Mouse (Mus musculus): ENCODE results near the gene Gpr45. TPM values are rescaled to one million over a fixed set of nuclear protein-coding genes. Genes with fewer than 3 reads are reported as not detected.
A peak's percentile ranks its signal among the peaks of the same experiment; 100 is the strongest.
"Not testable (repeated sequence)": the region's sequence is repeated elsewhere in the genome, so short reads cannot be mapped to it uniquely, and the experiment has no call there.

Gene Gpr45
- polyA plus RNA-seq, 1 experiment, result not detected

- H3K27me3 ChIP-seq (ENCODE audit: control insufficient read depth), result peaks cover 22% of the 10 kb centered on the region
- TF ChIP-seq TAL1 (IDR thresholded peaks at IDR 0.05; ENCODE audit: low read length) (no peak), GATA1 (IDR thresholded peaks at IDR 0.05; ENCODE audit: low read length) (no peak)
Measured at GRCm38 (mm10) chr1:42948486-42948885, 4.2 kb upstream of the Gpr45 start.

GRCm38 (mm10) chr1:42953482-42953822, 780 bp downstream of the Gpr45 start:
- TF ChIP-seq GATA1 (IDR thresholded peaks at IDR 0.05; ENCODE audit: low read length) (no peak), TAL1 (IDR thresholded peaks at IDR 0.05; ENCODE audit: low read length) (no peak)
- H3K27me3 ChIP-seq (ENCODE audit: control insufficient read depth), result peaks cover 37% of the 10 kb centered on the region
- no peaks in the 10 kb centered on the region for H3K4me1 ChIP-seq (ENCODE audit: control insufficient read depth)
- peak overlapping the region; percentile 24 for H3K4me3 ChIP-seq (replicated peaks)
- H3K9me3 ChIP-seq (ENCODE audit: control insufficient read depth, low read length), result no peaks in the 10 kb centered on the region
- H3K36me3 ChIP-seq (ENCODE audit: control insufficient read depth), result no peaks in the 10 kb centered on the region

More at GRCm38 (mm10) chr1:42948486-42948885, 4.2 kb upstream of the Gpr45 start:
- no peaks in the 10 kb centered on the region for H3K9me3 ChIP-seq (ENCODE audit: control insufficient read depth, low read length)
- no peaks in the 10 kb centered on the region for H3K4me1 ChIP-seq (ENCODE audit: control insufficient read depth)
- H3K4me3 ChIP-seq (replicated peaks), result no peak overlapping the region
- H3K36me3 ChIP-seq (ENCODE audit: control insufficient read depth), result no peaks in the 10 kb centered on the region

GRCm38 (mm10) chr1:42956828-42957227, 4.2 kb downstream of the Gpr45 start:
- Histone ChIP-seq H3K9me3 (ENCODE audit: control insufficient read depth, low read length) (no peaks in the 10 kb centered on the region), H3K4me1 (ENCODE audit: control insufficient read depth) (no peaks in the 10 kb centered on the region), H3K27me3 (ENCODE audit: control insufficient read depth) (peaks cover 31% of the 10 kb centered on the region), H3K4me3 (replicated peaks) (no peak overlapping the region), H3K36me3 (ENCODE audit: control insufficient read depth) (no peaks in the 10 kb centered on the region)
- TF ChIP-seq TAL1 (IDR thresholded peaks at IDR 0.05; ENCODE audit: low read length), result no peak

- no peaks in the 10 kb centered on the region for H3K9me3 ChIP-seq (ENCODE audit: control insufficient read depth, low read length)
- TF ChIP-seq TAL1 (IDR thresholded peaks at IDR 0.05; ENCODE audit: low read length), result no peak
- no peak for TF ChIP-seq GATA1 (IDR thresholded peaks at IDR 0.05; ENCODE audit: low read length)
- no peaks in the 10 kb centered on the region for H3K36me3 ChIP-seq (ENCODE audit: control insufficient read depth)
- H3K4me3 ChIP-seq (replicated peaks), result no peak overlapping the region
- no peaks in the 10 kb centered on the region for H3K4me1 ChIP-seq (ENCODE audit: control insufficient read depth)
- no peaks in the 10 kb centered on the region for H3K27me3 ChIP-seq (ENCODE audit: control insufficient read depth)
Measured at GRCm38 (mm10) chr1:42983082-42983771, 30.6 kb downstream of the Gpr45 start.

GRCm38 (mm10) chr1:42984119-42984518, 31.4 kb downstream of the Gpr45 start:
- no peak for TF ChIP-seq TAL1 (IDR thresholded peaks at IDR 0.05; ENCODE audit: low read length)
- TF ChIP-seq GATA1 (IDR thresholded peaks at IDR 0.05; ENCODE audit: low read length), result no peak
- Histone ChIP-seq H3K27me3 (ENCODE audit: control insufficient read depth) (no peaks in the 10 kb centered on the region), H3K4me3 (replicated peaks) (no peak overlapping the region), H3K4me1 (ENCODE audit: control insufficient read depth) (no peaks in the 10 kb centered on the region), H3K9me3 (ENCODE audit: control insufficient read depth, low read length) (no peaks in the 10 kb centered on the region), H3K36me3 (ENCODE audit: control insufficient read depth) (no peaks in the 10 kb centered on the region)

DNA sequence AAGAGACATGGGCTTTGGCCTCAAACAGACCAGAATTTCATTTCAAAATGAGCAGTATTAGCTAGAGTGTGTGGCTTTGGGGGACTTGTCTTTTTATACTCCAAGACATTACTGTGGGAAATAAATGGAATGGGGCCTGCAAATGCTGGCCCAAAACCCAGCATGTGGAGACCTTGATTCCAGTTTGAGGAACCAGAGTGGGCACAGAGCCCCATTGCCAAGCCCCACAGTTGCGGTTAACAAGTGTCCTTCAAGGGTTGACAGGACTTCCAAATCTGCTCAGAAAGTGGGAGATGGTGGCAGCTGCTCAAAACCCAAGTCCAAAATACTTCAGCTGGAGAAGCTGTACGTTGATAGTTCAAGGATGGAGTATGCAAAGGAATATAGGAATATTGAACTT, 36.3 kb downstream of the Gpr45 start:
- TF ChIP-seq GATA1 (IDR thresholded peaks at IDR 0.05; ENCODE audit: low read length) (no peak), TAL1 (IDR thresholded peaks at IDR 0.05; ENCODE audit: low read length) (no peak)
- Histone ChIP-seq H3K27me3 (ENCODE audit: control insufficient read depth) (no peaks in the 10 kb centered on the region), H3K4me1 (ENCODE audit: control insufficient read depth) (no peaks in the 10 kb centered on the region), H3K36me3 (ENCODE audit: control insufficient read depth) (no peaks in the 10 kb centered on the region), H3K9me3 (ENCODE audit: control insufficient read depth, low read length) (no peaks in the 10 kb centered on the region; the same call in 1 of the 2 replicates), H3K4me3 (replicated peaks) (no peak overlapping the region)

DNA sequence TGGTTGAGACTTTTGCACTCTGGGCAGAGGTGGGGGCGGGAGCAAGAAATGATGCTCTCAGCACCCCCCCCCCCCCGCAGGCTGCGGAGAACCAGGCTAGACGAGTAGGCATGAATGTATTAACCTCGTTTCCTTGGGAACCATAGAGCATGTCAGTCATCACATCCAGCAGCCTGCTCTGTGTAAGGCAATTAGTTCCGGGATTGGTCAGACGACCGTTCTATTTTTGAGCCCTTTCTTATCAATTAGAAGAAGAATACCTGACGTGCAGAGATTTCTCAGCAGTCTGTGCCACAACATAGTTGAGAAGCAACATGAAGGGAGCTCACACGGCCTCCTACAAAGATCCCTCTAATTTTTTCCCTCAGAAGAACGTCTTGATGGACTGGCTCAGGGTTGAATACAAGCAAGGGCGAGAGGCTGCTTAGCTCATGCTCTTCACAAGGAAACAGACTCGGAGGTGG, 53.4 kb downstream of the Gpr45 start:
- TF ChIP-seq TAL1 (IDR thresholded peaks at IDR 0.05; ENCODE audit: low read length), result no peak
- no peak for TF ChIP-seq GATA1 (IDR thresholded peaks at IDR 0.05; ENCODE audit: low read length)
- no peak overlapping the region for H3K4me3 ChIP-seq (replicated peaks)
- no peaks in the 10 kb centered on the region for H3K36me3 ChIP-seq (ENCODE audit: control insufficient read depth)
- H3K9me3 ChIP-seq (ENCODE audit: control insufficient read depth, low read length), result no peaks in the 10 kb centered on the region
- no peaks in the 10 kb centered on the region for H3K27me3 ChIP-seq (ENCODE audit: control insufficient read depth)
- no peaks in the 10 kb centered on the region for H3K4me1 ChIP-seq (ENCODE audit: control insufficient read depth)

DNA sequence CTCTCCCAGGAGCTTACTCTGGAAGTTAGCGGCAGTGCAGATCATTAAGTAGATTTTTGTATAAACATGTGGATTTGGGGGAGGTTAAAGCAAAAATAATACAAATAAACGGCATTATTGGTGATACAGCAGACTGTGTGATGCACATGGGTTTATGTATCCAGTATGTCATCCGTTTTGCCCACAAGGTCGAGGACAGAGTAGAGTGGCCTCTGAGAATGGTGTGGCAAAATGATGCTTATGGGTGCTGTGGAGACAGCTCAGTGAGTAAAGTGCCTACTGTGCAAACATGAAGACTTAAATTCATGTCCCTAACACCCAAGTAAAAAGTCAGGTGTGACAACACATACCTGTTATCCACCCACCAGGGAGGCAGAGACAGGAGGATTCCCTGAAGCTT, 53.9 kb downstream of the Gpr45 start:
- TF ChIP-seq TAL1 (IDR thresholded peaks at IDR 0.05; ENCODE audit: low read length) (no peak), GATA1 (IDR thresholded peaks at IDR 0.05; ENCODE audit: low read length) (no peak)
- H3K36me3 ChIP-seq (ENCODE audit: control insufficient read depth), result no peaks in the 10 kb centered on the region
- H3K4me3 ChIP-seq (replicated peaks), result no peak overlapping the region
- H3K27me3 ChIP-seq (ENCODE audit: control insufficient read depth), result no peaks in the 10 kb centered on the region
- H3K9me3 ChIP-seq (ENCODE audit: control insufficient read depth, low read length), result no peaks in the 10 kb centered on the region
- H3K4me1 ChIP-seq (ENCODE audit: control insufficient read depth), result no peaks in the 10 kb centered on the region

GRCm38 (mm10) chr1:43010461-43010860, 57.8 kb downstream of the Gpr45 start:
- Histone ChIP-seq H3K27me3 (ENCODE audit: control insufficient read depth) (no peaks in the 10 kb centered on the region), H3K4me1 (ENCODE audit: control insufficient read depth) (no peaks in the 10 kb centered on the region), H3K36me3 (ENCODE audit: control insufficient read depth) (no peaks in the 10 kb centered on the region), H3K4me3 (replicated peaks) (no peak overlapping the region), H3K9me3 (ENCODE audit: control insufficient read depth, low read length) (no peaks in the 10 kb centered on the region)
- no peak for TF ChIP-seq GATA1 (IDR thresholded peaks at IDR 0.05; ENCODE audit: low read length)
- no peak for TF ChIP-seq TAL1 (IDR thresholded peaks at IDR 0.05; ENCODE audit: low read length)

DNA sequence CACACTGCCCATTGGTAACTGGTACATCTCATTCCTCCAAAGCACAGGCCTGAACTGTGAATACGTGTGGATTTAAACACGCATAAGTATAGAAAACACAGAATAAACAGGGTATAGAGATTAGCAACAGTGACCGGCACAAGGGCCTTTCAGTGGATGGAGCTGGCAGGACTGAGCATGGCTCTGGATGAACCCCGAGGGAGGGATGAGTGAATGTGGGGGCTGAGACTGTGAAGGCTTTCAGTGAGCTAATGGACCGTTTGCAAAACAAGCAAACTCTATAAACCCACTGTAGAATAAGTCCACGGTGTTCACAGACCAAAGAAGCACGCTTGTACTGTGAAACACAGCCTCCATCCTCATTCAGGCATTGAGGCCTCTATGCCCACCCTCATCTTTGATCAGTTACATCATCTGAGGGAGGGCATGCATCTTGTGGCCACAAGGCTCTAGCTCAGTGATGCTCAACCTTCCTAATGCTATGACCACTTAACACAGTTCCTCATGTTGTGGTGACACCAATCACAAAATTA, 62.5 kb downstream of the Gpr45 start:
- not testable (repeated sequence) for H3K4me3 ChIP-seq (replicated peaks); H3K36me3 ChIP-seq (ENCODE audit: control insufficient read depth); H3K9me3 ChIP-seq (ENCODE audit: control insufficient read depth, low read length); H3K27me3 ChIP-seq (ENCODE audit: control insufficient read depth); H3K4me1 ChIP-seq (ENCODE audit: control insufficient read depth)

All from erythroblast, embryonic 14.5 days (primary cell).